Mouse (Mus musculus): ENCODE data around the gene Ly86. TPM values are rescaled to one million over a fixed set of nuclear protein-coding genes. Genes with fewer than 3 reads are reported as not detected.

Gene Ly86
- polyA plus RNA-seq, 1 experiment from 2014 or later, result 352 TPM

DNA sequence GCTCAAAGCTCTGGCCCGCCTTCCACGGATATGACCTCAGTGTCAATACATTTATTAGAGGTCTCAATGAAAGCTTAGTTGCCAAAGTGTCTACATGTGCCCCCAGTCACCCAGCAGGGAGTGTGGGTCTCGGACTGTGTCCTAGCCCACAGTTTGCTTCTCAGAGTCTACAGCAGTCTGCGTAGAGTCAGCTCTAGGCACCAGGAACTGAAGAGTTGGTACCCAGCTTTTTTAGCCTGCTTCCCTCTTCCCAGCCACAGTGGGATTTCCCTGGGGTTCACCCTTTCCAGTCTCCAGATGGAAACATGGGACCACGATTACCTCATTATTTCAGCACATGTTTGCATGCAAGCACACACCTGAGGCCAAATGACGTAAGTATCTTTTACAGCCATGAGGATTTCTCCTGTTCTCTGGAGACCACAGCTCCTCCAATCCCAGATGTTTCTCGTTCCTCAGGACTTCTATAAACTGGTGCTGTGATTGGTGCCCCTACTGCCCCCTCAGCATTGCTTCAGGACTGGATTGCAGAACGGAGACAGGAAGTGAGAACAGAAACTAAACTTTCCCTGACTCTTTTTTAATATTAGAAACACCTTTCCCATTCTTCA, 84.8 kb downstream of the Ly86 start:
- Histone ChIP-seq H3K36me3 (ENCODE audit: inconsistent target) (no peaks in the 10 kb centered on the region), H3K27ac (no peak overlapping the region), H3K79me2 (ENCODE audit: inconsistent target) (no peaks in the 10 kb centered on the region), H3K4me3 (ENCODE audit: inconsistent target) (no peak overlapping the region)
- 77% methylated on average over 8 of the region's 8 CpGs for WGBS (ENCODE audit: missing documents)

DNA sequence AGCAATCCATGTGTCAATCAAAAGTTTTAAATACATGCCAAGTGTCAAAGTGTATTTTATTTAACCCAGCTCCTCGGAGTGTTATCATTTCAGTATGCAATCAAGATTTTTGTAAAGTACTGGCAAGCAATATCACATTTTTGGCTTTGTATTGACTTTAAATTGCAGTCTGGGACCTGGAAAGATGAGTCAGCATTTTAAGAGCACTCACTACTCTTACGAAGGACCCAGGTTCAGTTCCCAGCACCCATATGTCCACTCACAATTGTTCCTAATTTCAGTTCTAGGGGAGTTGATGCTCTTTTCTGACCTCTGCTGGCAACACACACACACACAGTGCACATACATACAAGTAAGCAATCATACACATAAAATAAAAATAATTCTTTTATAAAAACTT, 86.7 kb downstream of the Ly86 start:
- Histone ChIP-seq H3K27ac (0 out of 2 replicates have a peak overlapping the region, but pooled peaks have one; percentile 80), H3K36me3 (ENCODE audit: inconsistent target) (no peaks in the 10 kb centered on the region), H3K4me3 (ENCODE audit: inconsistent target) (no peak overlapping the region), H3K79me2 (ENCODE audit: inconsistent target) (no peaks in the 10 kb centered on the region)
- WGBS (ENCODE audit: missing documents), result 92% methylated on average over 2 of the region's 2 CpGs

- Histone ChIP-seq H3K36me3 (ENCODE audit: inconsistent target) (no peaks in the 10 kb centered on the region), H3K27ac (peak overlapping the region; percentile 80), H3K4me3 (ENCODE audit: inconsistent target) (no peak overlapping the region), H3K79me2 (ENCODE audit: inconsistent target) (no peaks in the 10 kb centered on the region)
- WGBS (ENCODE audit: missing documents), result 0% methylated on average over 4 of the region's 4 CpGs
Measured at GRCm38 (mm10) chr13:37432653-37433052, 87.6 kb downstream of the Ly86 start.

GRCm38 (mm10) chr13:37433142-37433541, 88.1 kb downstream of the Ly86 start:
- no peak overlapping the region for H3K4me3 ChIP-seq (ENCODE audit: inconsistent target)
- WGBS (ENCODE audit: missing documents), result 25% methylated on average over 3 of the region's 3 CpGs
- H3K27ac ChIP-seq, result peak overlapping the region; percentile 80
- H3K36me3 ChIP-seq (ENCODE audit: inconsistent target), result no peaks in the 10 kb centered on the region
- H3K79me2 ChIP-seq (ENCODE audit: inconsistent target), result no peaks in the 10 kb centered on the region

- WGBS (ENCODE audit: missing documents), result 7% methylated on average over 3 of the region's 3 CpGs
- Histone ChIP-seq H3K4me3 (ENCODE audit: inconsistent target) (peak overlapping the region; percentile 39; the same call in 1 of the 2 replicates), H3K27ac (peak overlapping the region; percentile 60), H3K36me3 (ENCODE audit: inconsistent target) (no peaks in the 10 kb centered on the region), H3K79me2 (ENCODE audit: inconsistent target) (no peaks in the 10 kb centered on the region)
Measured at GRCm38 (mm10) chr13:37433730-37434129, 88.7 kb downstream of the Ly86 start.

GRCm38 (mm10) chr13:37434137-37434772, 89.2 kb downstream of the Ly86 start:
- 2% methylated on average over 19 of the region's 19 CpGs for WGBS (ENCODE audit: missing documents)
- Histone ChIP-seq H3K36me3 (ENCODE audit: inconsistent target) (no peaks in the 10 kb centered on the region), H3K27ac (peak overlapping the region; percentile 60), H3K4me3 (ENCODE audit: inconsistent target) (peak overlapping the region; percentile 39), H3K79me2 (ENCODE audit: inconsistent target) (no peaks in the 10 kb centered on the region)

DNA sequence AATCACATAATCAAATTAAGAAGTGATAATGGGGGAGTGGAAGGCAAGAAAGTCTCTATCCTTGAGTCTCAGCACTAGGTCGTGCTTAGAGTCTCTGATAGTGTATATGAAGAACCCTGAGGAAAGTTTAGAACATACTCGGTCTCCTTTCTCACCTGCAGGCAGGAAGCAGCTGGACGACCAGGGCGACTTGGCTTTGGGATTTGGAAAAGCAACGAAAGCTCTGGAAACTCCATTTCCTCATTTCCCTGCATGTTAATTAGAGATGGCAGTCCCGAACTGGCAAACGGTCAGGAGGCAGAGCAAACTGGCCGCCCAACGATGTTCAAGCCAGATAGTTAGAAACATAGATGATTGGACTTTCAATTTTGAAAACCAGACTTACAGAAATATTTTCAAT, 89.8 kb downstream of the Ly86 start:
- Histone ChIP-seq H3K27ac (peak overlapping the region; percentile 60), H3K4me3 (ENCODE audit: inconsistent target) (peak overlapping the region; percentile 39; the same call in 1 of the 2 replicates), H3K79me2 (ENCODE audit: inconsistent target) (no peaks in the 10 kb centered on the region), H3K36me3 (ENCODE audit: inconsistent target) (no peaks in the 10 kb centered on the region)
- 36% methylated on average over 9 of the region's 9 CpGs for WGBS (ENCODE audit: missing documents)

GRCm38 (mm10) chr13:37436267-37437013, 91.4 kb downstream of the Ly86 start:
- H3K79me2 ChIP-seq (ENCODE audit: inconsistent target), result no peaks in the 10 kb centered on the region
- WGBS (ENCODE audit: missing documents), result 89% methylated on average over 17 of the region's 18 CpGs
- H3K36me3 ChIP-seq (ENCODE audit: inconsistent target), result no peaks in the 10 kb centered on the region
- H3K4me3 ChIP-seq (ENCODE audit: inconsistent target), result no peak overlapping the region
- H3K27ac ChIP-seq, result no peak overlapping the region

- Histone ChIP-seq H3K79me2 (ENCODE audit: inconsistent target) (no peaks in the 10 kb centered on the region), H3K4me3 (ENCODE audit: inconsistent target) (no peak overlapping the region), H3K27ac (no peak overlapping the region), H3K36me3 (ENCODE audit: inconsistent target) (no peaks in the 10 kb centered on the region)
- WGBS (ENCODE audit: missing documents), result 97% methylated on average over 4 of the region's 4 CpGs
Measured at GRCm38 (mm10) chr13:37438788-37439187, 93.8 kb downstream of the Ly86 start.

DNA sequence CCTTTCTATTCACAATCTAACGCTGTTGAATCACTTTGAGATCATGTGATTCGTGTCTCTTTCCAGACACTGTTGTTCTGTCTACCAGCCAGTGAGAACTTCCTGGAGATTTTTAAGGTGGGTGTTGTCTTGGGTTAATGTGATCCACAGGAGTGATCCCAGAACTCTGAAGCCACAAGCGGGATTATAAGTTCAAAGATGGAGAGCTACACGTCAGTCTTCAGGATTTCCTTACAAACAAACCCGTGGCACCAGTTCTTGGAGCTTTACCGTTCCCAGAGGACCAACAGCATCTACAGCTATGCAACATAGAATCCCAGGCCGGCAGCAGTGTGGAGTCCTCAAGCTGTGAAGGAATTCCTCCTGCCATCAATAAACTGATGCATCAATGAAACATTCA, 94.5 kb downstream of the Ly86 start:
- Histone ChIP-seq H3K36me3 (ENCODE audit: inconsistent target) (no peaks in the 10 kb centered on the region), H3K79me2 (ENCODE audit: inconsistent target) (no peaks in the 10 kb centered on the region), H3K4me3 (ENCODE audit: inconsistent target) (no peak overlapping the region), H3K27ac (no peak overlapping the region)
- 91% methylated on average over 7 of the region's 7 CpGs for WGBS (ENCODE audit: missing documents)

DNA sequence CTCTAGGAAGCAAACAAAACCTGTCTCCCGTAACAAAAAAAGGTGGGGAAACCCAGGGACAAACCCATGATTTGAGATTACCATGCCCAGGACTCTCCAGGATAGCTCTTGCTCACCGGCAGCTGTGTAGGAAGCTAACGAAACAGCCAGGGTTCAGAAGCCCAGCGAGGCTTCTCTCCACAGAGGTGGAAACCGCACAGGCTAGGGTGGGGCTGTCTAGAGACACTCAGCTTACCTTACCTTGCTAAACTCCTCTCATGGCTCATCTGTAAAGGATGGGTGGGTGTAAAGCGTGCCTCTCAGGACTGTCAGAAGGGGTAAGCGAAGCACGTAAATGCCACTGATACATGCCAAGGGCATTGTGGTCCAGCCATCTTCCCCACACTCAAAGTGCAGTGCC, 94.9 kb downstream of the Ly86 start:
- Histone ChIP-seq H3K79me2 (ENCODE audit: inconsistent target) (no peaks in the 10 kb centered on the region), H3K4me3 (ENCODE audit: inconsistent target) (no peak overlapping the region), H3K27ac (no peak overlapping the region), H3K36me3 (ENCODE audit: inconsistent target) (no peaks in the 10 kb centered on the region)
- WGBS (ENCODE audit: missing documents), result 70% methylated on average over 8 of the region's 8 CpGs

DNA sequence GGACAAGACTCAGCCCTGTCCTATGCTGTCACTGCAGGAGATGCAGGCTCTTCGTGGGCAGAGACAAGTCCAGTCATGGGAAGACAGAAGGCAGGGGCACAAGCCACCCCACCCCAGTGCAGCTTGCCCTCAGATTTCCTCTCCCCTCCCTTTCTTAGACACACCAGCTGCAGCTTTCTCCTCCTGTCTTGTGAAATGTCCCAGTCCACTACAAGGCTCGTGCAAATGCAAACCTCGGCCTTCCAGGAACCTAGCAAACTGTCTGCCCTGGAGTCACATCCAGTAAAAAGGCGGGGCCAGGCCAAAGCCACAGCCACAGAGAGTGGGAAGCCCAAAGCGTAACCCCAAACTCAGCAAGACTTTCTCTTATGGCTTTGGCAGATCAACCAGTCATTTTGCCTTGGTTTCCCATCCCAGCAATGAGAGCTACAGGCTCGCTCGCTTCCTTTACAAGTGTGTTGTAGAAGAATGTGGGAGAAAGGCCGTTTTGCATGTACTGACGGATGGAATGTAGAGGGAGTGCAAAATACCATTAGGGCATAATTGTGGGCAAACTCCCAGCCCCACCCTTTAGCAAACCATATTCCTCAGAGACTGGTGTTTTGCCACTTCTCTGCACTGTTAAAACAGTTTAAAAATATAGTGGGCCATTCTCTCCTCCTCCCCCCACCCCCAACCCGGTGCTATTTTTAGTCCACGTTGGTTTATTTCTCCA, 95.7 kb downstream of the Ly86 start:
- Histone ChIP-seq H3K36me3 (ENCODE audit: inconsistent target) (no peaks in the 10 kb centered on the region), H3K79me2 (ENCODE audit: inconsistent target) (no peaks in the 10 kb centered on the region), H3K27ac (no peak overlapping the region), H3K4me3 (ENCODE audit: inconsistent target) (no peak overlapping the region)
- 21% methylated on average over 11 of the region's 11 CpGs for WGBS (ENCODE audit: missing documents)

- Histone ChIP-seq H3K4me3 (ENCODE audit: inconsistent target) (no peak overlapping the region), H3K79me2 (ENCODE audit: inconsistent target) (no peaks in the 10 kb centered on the region), H3K27ac (no peak overlapping the region), H3K36me3 (ENCODE audit: inconsistent target) (no peaks in the 10 kb centered on the region)
- WGBS (ENCODE audit: missing documents), result 27% methylated on average over 4 of the region's 4 CpGs
Measured at GRCm38 (mm10) chr13:37442058-37442457, 97.0 kb downstream of the Ly86 start.

GRCm38 (mm10) chr13:37442531-37442930, 97.5 kb downstream of the Ly86 start:
- WGBS (ENCODE audit: missing documents), result 82% methylated on average over 7 of the region's 7 CpGs
- H3K36me3 ChIP-seq (ENCODE audit: inconsistent target), result no peaks in the 10 kb centered on the region
- H3K4me3 ChIP-seq (ENCODE audit: inconsistent target), result no peak overlapping the region
- no peak overlapping the region for H3K27ac ChIP-seq
- no peaks in the 10 kb centered on the region for H3K79me2 ChIP-seq (ENCODE audit: inconsistent target)
